Mouse (Mus musculus): ENCODE results near the gene Trim65. TPM values are rescaled to one million over a fixed set of nuclear protein-coding genes. Genes with fewer than 3 reads are reported as not detected.

Trim65 gene
- polyA plus RNA-seq, 1 experiment, result 6.2 TPM

DNA sequence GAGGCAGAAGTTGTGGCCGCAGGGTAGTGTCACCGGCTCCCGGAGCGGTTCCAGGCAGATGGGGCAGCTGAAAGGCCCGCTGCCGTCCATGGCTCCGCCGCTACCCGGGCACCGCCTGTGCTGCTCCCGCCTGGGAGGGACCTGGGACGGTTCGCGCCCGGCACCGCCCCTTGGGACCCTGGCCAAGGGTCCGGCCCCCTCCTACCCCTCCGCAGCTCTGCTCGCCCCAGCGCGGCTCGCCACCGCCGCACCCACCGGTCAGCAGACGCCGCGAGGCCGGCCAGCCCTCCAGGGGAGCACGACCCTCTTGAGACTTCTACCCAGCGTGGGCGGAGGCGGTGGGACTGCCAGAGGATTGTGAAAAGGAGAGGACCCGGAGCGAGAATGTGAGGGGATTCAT, 20.8 kb downstream of the Trim65 start:
- DNase-seq (ENCODE audit: extremely low spot score in 1 of 2, low spot score in 1 of 2), result no peak

GRCm38 (mm10) chr11:116109441-116110081, 21.4 kb downstream of the Trim65 start:
- no peak for DNase-seq (ENCODE audit: extremely low spot score in 1 of 2, low spot score in 1 of 2)

- DNase-seq (ENCODE audit: extremely low spot score in 1 of 2, low spot score in 1 of 2), result peak in 1 of 2 experiments; percentile 51
Measured at GRCm38 (mm10) chr11:116108464-116109137, 22.3 kb downstream of the Trim65 start.

DNA sequence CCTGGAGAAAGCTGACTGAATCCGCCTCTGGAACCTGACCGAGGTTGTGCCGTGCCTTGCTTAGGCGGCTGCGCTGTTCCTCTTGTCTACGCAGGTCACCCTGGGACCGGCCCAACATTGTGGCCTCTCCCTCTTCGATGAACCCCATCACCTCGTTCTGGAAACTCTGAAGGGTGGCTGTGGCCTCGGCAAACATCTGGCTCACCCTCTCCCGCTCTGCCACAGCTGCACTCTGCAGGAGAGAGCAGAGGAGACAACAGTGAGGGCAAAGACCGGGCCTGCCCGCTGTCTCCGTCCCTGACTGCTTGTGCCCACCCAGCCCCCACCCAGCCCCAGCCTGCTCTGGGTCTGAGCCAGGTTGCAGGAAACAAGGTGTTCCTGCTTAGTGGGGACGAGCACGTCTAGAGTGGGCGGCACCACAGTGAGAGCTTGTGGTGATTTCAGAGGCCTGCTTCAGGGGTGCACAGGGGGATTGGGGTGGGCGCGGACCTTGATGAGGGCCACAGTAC, 23.1 kb downstream of the Trim65 start:
- DNase-seq (ENCODE audit: extremely low spot score in 1 of 2, low spot score in 1 of 2), result no peak

DNA sequence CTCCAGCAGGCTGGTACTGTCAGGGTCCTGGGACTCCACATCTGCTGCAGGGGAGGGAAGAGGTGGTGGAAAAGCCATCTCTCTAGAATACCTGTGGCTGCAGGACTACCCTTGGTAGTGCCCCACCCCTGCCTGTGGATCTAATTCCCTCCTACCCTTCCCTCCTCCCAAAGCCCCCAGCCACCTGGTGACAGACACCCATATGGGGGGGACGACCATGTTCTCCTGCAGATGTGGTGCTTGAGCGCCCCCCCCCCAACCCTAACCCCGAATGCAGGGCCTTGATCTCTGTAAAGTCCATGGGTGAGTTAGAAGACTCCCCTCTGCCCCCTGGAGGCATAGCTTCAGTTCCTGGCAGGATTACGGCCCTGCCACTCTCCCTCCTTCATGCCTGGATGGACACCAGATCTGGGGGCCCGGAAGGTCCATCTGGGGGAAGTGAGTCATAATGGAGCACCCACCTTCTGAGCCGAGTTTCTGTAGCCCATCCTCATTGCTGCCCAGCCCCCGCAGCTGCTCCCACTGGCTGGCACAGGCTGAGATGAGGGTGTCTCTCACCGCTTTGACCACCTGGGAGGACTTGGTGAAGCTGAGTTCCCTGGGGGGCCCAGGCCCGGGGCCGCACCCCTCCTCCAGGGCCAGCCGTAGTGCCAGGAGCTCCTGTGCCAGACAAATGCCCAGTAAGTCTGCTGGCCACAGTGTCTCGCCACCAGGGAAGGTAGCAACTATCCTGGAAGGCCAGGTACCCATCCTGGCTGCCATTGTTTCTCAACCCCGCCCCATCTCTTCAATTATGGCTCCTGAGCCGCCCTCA, 23.8 kb downstream of the Trim65 start:
- no peak for DNase-seq (ENCODE audit: extremely low spot score in 1 of 2, low spot score in 1 of 2)

DNA sequence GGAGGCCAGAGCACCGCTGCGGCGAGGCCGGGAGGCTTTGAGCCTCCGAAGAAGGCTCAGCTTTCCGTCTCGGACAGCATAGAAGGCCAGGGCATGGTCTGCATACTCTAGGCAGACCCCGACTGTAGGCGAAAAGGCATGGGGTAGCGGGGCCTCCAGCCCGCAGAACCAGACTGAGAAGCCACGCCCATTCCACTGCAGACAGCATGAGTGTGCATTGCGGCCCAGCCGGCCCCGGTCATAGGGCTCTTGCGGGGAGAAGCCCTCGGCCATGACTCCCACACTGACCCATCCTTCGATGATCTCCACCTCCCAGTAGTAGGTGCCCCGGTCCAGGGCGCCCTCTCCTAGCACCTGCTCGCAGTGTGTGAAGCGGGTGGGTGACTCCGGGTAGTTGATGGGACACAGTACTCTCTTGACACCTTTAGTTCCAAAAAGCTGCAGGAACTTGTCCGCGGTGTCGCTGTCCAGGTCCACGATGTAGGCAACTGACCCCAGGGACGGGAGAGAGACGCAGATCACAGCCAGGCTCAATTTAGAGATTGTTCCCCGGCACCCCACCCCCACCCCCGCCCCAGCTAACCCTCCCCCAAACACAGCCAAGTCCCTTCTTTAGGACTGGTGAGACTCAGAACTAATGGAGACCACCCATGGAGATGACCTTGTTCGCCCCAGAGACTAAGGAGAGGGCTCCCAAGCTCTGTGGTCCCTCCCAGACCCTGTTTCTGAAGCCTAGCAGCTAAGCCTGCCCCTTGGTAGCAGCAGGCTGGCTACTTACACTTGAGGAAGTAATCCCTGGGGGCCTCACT, 24.6 kb downstream of the Trim65 start:
- DNase-seq (ENCODE audit: extremely low spot score in 1 of 2, low spot score in 1 of 2), result no peak

DNA sequence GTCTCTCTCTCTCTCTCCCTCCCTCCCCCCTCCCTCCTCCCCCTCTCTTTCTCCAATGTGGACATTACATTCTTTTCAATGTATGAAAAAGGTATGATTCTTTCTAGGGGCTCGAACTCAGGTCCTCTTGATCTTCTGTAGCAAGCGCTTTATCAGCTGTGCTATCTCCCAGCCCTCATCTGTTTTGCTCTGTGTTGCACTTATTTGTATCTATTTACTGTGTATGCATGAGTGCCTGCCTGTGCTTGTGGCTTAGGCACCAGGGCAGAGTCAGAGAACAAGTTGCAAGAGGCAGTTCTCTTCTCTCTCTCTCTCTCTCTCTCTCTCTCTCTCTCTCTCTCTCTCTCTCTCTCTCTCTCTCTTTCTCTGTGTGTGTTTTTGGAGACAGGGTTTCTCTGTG, 25.9 kb downstream of the Trim65 start:
- DNase-seq (ENCODE audit: extremely low spot score in 1 of 2, low spot score in 1 of 2), result no peak

DNA sequence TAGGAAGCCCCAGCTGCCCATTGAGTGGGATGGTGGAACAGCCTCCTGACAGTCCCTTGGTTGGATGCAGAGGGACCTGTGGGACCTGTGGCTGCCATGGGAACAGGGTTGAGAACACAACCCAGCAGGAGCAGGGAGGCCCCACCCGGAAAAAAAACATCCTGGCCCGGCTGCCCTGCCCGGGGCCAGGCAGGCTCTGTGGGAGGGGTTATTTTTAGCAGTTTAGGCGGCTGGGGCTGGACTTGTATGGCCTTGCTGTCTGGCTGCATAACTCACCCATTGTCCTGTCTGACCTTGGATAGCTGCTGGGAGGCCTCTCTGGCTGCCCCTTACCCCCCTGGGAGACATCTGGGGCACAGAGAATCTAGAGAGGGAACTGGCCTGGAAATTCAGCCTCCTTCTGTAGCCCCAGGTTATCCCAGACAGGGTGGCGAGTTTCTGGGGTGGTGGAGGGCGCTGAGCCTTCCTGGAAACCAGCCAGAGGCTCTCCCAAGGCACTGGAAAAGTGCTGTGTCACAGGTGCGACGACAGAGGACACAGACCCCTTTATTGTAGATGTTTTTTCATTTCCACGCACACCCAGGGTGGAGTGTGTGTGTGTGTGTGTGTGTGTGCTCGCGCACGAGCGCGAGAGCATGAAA, 26.8 kb downstream of the Trim65 start:
- DNase-seq (ENCODE audit: extremely low spot score in 1 of 2, low spot score in 1 of 2), result no peak

DNA sequence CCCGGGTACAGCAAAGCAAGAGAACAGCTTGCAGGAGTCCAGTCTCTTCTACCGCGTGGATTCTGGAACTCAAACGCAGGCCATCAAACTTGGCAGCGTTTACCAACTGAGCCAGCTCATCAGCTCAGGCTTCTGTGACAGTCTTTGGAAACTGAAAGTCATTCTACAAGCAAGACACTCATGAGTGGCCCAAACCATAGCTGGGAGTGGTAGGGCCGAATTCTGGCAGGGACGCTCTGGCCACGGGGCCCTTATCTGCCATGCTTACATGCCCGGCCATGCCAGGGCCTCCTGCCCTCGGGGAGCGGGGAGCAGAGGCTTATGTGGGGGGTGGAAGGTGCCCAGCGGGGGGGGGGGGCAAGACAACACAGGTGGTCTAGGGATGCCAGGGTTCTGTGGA, 27.4 kb downstream of the Trim65 start:
- no peak for DNase-seq (ENCODE audit: extremely low spot score in 1 of 2, low spot score in 1 of 2)

DNA sequence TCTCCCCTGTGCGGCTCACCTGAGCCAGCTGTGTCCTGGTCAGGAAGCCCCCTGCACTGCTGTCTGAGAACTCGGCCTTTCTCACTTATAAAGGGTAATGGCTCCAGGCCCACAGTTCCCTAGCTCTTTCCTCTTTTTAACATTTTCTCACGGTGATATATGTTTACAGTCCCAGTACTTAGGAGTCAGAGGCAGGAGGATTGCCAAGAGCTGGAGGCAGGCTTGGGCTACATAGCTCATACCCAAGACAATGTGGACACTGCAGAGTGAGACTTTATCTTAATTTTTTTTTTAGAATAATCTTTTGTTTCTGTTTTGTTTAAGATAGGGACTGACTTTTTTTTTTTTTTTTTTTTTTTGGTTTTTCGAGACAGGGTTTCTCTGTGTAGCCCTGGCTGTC, 28.5 kb downstream of the Trim65 start:
- DNase-seq (ENCODE audit: extremely low spot score in 1 of 2, low spot score in 1 of 2), result no peak

DNA sequence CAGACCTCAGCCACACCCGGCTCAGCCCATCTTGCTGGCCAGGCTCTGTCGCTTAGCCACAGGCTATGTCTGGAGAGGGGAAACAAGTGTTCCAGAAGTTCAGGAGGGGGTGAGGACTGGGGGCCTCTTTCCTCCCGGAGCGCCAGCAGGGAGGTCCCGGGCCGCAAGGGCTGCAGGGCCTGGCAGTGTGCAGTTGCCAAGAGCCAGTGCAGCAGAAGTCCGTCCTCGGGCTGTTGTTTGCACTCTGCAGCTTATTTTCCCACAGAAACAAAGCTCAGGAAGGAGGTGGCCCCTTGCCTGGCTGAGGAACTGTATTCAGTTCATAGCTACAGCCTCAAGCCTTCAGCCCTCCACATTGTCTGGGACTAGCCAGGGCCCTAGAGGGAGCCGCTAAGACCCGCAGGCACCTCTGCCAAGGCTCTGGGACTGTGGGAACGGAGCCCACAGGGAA, 29.0 kb downstream of the Trim65 start:
- no peak for DNase-seq (ENCODE audit: extremely low spot score in 1 of 2, low spot score in 1 of 2)

GRCm38 (mm10) chr11:116100839-116101238, 30.1 kb downstream of the Trim65 start:
- no peak for DNase-seq (ENCODE audit: extremely low spot score in 1 of 2, low spot score in 1 of 2)

DNA sequence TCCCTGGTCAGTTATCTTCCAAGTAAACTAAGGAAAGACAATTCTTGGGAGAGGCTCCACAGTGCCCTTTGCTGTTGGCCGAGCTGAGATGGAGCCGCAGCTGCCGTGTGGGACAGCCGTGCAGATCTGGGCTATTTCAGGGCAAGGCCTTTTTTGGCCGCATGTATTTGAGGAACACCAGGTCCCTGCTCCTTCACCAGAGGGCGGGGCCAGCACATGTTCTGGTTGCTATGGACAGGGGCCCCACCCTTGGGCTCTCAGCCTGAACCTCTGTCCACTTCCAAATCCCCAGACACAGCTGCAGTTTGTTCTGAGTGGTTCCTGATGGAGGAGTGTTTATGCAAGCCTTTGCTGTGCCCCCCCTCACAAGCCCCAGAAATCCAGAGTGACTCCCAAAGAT, 30.5 kb downstream of the Trim65 start:
- DNase-seq (ENCODE audit: extremely low spot score in 1 of 2, low spot score in 1 of 2), result no peak

- no peak for DNase-seq (ENCODE audit: extremely low spot score in 1 of 2, low spot score in 1 of 2)
Measured at GRCm38 (mm10) chr11:116099462-116099861, 31.5 kb downstream of the Trim65 start.

GRCm38 (mm10) chr11:116098711-116099460, 32.0 kb downstream of the Trim65 start:
- no peak for DNase-seq (ENCODE audit: extremely low spot score in 1 of 2, low spot score in 1 of 2)

GRCm38 (mm10) chr11:116096213-116097108, 34.5 kb downstream of the Trim65 start:
- DNase-seq (ENCODE audit: extremely low spot score in 1 of 2, low spot score in 1 of 2), result no peak

- DNase-seq (ENCODE audit: extremely low spot score in 1 of 2, low spot score in 1 of 2), result no peak
Measured at GRCm38 (mm10) chr11:116095573-116095972, 35.4 kb downstream of the Trim65 start.

Measured in frontal cortex, adult 2 months (tissue).